Mouse (Mus musculus): ENCODE measurements around the gene Tigd3.
A peak's percentile ranks its signal among the peaks of the same experiment; 100 is the strongest.
"Not testable (repeated sequence)": the region's sequence is repeated elsewhere in the genome, so short reads cannot be mapped to it uniquely, and the experiment has no call there.

Gene Tigd3

GRCm38 (mm10) chr19:5921715-5922114 is 27.8 kb upstream of the Tigd3 start:
- no peak for DNase-seq

DNA sequence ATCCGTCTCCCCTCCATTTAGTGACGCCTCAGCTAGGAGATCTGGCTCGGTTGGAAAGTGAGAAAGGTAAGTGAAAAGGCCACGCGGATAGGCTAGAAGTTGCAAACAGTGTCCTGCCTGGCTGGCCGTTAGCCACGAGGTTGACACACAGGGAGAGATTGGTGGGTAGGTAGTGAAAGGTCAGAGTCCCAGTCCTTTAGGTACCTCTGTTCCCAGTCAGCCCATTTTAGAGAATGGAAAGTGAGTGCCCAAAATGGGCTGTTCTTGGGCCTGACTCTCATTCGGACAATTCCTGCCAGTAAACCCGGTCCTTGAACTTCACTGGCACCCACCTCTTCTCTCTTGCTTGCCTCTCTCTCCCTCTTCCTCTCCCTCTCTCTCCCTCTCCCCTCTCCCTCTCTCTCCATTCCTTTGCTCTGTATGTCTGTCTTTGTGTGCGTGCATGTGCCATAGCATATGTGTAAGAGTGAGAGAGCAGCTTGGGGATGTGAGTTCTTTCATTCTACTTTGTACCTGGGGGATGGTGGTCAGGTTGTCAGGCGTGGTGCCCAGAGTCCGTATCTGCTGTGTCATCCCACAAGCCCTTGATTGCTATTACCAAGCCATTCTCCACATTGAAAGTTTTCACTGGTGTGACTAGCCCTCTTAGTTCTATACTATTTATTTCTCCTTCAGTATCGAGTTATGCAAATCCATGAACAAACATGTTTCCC is 19.2 kb upstream of the Tigd3 start, which contains the start of gene Dpf2:
TSS of gene Dpf2 (minus strand) at position 4 of the 713 bp plus-strand sequence.
- no peak for DNase-seq

- DNase-seq = peak; percentile 100
These were observed 18.4 kb upstream of the Tigd3 start for GRCm38 (mm10) chr19:5912103-5913006.

GRCm38 (mm10) chr19:5911430-5912102 is 17.6 kb upstream of the Tigd3 start:
- no peak for DNase-seq

DNA sequence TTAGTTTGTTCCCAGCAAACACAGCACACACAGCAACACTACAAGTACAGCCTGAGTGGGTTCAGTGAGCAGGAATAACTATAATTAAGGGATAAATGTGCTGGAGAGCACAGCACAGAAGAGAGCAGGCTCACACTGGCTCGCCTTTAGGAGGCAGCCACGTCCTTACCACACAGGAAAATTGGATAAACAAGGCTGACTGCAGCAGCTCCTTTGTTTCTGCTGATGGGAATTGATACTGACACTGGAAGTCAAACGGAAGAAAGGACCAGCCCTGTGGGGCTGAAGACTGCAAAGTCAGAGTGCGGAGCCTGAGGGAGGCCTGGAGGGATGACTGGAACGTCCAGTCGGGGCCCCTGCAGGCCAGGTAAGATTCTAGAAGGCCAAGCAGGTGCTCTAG is 16.3 kb upstream of the Tigd3 start:
- DNase-seq = no peak

DNA sequence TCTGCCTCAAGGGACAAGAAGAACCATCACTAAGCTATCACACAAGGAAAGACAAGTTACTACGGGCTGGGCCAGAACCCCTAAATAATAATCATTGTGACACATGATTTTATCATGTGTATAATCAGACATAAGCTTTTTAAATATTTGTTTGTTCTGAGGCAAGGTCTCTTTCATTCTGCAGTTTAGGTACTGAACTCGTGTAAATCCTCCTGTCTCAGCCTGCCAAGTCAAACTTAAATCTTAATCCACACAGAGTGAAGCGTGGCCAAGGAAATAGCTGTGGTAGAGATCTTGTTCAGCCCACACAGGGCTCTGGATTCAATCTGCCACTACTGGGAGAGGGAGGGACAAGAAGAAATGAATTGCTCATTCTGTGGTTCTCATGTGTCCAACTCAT is 13.3 kb upstream of the Tigd3 start:
- DNase-seq = no peak

DNA sequence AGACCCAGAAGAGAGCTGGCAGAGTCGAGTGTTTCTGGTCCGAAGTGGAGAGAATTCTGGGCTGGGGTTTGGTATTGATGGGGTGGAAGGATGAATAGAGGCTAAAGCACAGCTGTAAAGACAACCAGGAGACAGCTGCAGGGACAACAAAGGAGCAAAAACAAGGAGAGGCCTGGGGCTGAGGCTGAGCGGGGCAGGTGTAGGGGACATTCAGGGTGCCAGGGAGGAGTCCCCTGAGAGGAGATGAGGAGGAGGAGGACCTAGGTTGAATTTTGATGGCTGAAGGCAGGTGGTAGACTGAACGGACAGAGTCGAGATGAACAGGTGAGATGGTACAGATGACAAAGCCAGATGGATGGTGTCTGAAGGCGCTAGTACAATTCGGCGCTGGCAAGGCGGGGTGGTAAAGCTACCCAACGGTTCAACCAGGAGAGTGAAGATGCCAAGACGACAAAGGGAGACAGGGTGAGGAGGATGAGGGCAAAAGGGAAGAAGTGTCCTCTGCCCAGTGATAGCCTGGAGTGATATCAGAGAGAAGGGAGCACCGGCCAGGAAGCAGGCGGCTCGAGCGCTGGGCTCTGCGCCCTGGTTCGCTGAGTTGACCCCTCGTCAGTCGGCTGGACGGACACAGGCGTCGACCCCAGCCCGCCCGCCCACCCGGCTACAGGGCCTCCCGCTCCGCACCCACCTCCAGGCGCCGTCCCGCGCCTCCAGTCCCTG is 507 bp downstream of the Tigd3 start:
- no peak for DNase-seq

- DNase-seq = no peak
These were observed 1.2 kb downstream of the Tigd3 start for GRCm38 (mm10) chr19:5892735-5893134.

DNA sequence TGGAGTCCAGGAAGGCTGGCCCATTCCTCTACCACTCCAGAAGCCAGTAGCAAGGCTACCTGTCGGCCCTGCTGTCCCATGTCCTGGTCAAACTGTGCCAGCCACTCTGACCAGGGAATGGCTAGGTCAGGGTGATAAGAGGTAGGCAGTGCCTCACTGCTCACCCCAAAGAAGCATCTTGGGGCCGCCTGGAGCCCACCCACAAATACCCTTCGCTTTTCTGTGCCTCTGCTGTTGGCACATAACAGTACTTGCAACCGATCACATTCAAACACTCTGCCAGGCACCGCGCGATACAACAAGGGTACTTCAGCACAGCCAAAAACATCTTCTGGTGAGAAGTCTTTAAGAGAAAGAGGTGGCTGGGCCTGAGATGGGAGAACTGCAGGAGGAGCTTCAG is 1.7 kb downstream of the Tigd3 start:
- DNase-seq = no peak

GRCm38 (mm10) chr19:5891521-5892258 is 2.3 kb downstream of the Tigd3 start:
- DNase-seq = no peak

DNA sequence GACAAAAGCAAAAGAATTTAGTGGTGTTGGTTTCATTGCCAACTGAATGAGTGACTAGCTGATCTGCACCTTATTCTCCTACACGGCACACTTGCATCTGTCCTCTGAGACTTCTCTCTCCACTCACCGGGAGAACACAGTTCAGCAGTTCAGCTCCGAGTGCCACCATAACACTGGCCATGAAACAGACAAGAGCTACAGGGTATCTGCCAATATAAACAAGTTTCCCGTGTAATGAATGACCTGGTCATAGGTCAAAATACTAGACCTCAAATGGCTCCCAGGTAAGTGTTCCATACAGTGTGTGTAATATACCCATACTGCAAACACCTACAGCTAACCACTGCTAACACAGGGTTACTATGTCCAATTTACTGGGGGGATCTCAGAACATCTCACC is 4.7 kb downstream of the Tigd3 start:
- DNase-seq = no peak

DNA sequence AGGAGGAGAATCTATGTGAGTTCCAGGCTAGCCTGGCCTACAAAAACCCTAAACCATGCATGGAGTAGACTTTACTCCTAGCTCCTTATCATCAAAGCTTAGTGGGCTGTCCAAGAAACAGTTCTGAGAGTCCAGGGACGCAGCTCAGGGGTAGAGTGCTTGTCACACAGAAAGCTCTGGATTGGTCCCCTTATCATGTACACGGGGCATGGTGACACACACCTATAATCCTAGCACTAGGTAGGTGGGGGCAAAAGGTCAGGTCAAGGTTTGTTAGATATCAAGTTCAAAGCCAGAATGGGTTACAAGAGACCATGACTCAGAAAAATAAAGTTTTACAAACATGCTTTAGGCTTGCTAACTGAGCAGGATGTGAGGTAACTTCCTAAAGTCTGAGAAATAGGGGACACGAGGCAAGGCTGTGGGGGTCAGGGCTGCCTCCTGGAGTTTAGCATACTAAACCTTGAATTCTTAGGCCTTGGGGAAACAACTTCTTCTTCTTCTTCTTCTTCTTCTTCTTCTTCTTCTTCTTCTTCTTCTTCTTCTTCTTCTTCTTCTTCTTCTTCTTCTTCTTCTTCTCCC is 6.6 kb downstream of the Tigd3 start:
- no peak for DNase-seq

- DNase-seq = peak; percentile 52
These were observed 8.1 kb downstream of the Tigd3 start for GRCm38 (mm10) chr19:5885838-5886237.

GRCm38 (mm10) chr19:5883935-5884334 is 10.0 kb downstream of the Tigd3 start:
- DNase-seq = no peak

DNA sequence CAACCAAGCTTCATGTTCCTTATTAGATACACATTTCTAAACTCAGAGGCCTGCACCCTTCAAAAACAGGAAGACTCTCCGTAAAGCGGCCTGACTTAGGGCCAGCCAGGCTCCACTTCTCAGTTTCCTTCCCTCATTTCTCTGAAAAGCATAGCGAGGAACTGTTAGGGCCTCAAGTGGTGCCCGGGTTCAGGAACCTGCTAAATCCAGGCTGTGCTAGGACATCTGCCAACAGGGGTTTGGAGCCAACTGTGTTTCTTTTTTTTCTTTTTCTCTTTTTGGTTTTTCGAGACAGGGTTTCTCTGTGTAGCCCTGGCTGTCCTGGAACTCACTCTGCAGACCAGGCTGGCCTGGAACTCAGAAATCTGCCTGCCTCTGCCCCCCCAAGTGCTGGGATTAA is 11.9 kb downstream of the Tigd3 start:
- not testable (repeated sequence) for DNase-seq

DNA sequence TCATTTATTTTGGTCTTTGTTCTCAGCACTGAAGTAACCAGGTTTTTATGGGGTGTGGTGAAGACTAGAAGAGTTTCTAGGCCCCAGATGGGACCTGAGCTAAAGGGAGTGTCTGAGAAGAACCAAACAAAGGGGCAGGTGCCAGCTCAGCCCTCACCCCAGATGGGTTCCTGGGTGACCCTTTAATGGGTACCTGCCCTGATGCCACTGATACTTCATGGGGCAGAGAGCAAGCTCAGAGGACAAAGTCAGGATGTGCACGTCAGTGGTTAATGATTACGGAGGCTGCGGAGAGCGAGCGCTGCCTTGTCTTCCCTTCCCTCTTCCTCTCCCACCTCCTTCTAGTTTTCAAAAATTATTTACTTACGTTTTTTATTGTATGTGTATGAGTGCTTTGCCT is 12.8 kb downstream of the Tigd3 start:
- peak; percentile 79 for DNase-seq

DNA sequence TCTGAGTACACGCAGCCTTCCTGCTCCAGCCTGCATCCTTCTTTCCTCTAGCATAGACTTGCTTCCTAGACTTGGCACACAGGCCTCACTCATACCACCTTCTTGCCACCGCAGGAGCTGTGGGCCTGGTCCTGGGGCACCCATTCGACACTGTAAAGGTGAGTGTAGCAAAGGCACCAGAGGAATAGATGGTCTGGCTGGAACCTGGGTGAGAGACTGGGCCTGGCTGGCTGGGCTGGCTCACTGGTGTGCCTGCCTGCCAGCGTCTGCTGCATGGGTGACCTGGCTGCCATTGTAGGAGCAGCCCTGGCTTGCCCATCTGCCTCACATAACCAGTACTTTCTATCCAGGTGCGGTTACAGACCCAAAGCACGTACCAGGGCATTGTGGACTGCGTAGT is 14.2 kb downstream of the Tigd3 start:
- DNase-seq = no peak

DNA sequence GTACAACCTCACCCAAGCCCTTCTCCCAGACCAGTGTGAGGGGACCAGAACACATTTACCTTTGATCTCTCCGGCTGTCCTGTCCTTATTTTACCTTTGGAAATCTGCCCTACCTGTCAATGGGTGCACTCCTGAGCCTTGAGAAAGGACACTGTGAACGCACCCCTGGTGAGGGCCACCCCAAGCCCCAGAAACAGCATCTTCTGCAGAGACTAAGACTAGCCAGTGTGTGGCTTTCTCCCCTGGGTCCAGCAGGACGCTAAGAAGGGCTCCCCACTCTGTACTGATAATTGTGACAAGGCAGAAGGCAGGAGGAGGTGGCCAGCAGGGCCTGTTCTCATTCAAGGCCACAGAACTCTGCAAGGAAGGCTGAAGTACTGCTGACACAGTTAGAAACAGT is 15.0 kb downstream of the Tigd3 start:
- peak; percentile 62 for DNase-seq

DNA sequence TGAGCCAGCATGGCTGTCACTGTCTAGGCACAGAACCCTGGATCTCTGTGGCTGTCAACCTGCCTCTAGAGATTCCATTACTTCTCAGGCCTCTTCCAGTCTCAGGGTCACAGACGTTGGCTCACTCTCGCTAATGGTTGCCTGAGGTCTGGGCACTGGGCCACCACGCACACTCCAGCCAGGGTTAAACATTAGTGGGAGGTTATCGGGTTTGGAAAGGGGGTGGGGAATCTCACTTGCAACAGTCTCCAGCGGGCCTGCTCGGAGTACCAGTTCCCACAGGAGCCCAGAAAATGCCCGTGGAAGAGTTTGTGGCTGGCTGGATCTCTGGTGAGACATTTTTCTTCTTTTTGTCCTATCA is 15.6 kb downstream of the Tigd3 start:
- peak; percentile 96 for DNase-seq

GRCm38 (mm10) chr19:5877618-5878361 is 16.2 kb downstream of the Tigd3 start, which contains the start of gene Slc25a45:
Slc25a45 (plus strand) TSS chr19:5877808.
- peak; percentile 46 for DNase-seq

DNA sequence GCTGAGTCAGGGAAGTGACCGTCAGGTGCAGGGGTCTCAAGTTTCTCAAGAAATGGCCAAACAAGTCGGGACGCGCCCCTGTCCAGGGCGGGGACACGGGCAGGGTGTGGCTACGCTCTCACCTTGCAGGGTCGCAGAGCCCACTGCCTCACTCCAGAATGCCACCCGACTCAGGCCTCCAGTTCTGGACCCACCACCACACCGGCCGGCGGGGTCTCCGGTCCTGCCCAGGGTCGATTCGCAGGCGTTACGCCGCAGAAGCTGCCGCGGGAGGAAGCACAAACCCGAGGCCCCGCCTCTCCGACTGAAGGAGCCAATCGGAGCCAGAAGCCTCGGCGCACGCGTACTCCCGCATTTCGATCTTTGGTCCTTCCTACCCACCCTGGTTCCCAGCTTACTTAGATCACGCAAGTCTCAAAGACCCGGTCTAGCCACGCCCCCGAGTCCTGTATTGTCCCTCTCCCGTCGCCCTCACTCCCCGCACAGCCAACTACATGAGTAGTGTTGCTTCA is 18.9 kb downstream of the Tigd3 start, which contains the start of gene Frmd8:
TSS of gene Frmd8 (minus strand) at position 306 of the 512 bp plus-strand sequence.
- peak; percentile 96 for DNase-seq
